Mouse (Mus musculus): Measurements from ENCODE around the gene Wdfy3. TPM values are rescaled to one million over a fixed set of nuclear protein-coding genes. Genes with fewer than 3 reads are reported as not detected.
A peak's percentile ranks its signal among the peaks of the same experiment; 100 is the strongest.
"Not testable (repeated sequence)": the region's sequence is repeated elsewhere in the genome, so short reads cannot be mapped to it uniquely, and the experiment has no call there.

Gene Wdfy3
- total RNA-seq (2022), result 100 to 1,000 TPM; 117 to 149 (median 125) TPM

- DNase-seq (ENCODE audit: low spot score in 2 of 2), result peak; percentile 77 to 83
Observed at GRCm38 (mm10) chr5:102069767-102070413, at the start of gene Wdfy3. Wdfy3 (minus strand) TSS chr5:102069921.

- DNase-seq (ENCODE audit: low spot score in 2 of 2), result no peak
Observed at GRCm38 (mm10) chr5:102113009-102113408, 43.3 kb upstream of the Wdfy3 start.

- no peak for DNase-seq (ENCODE audit: low spot score in 2 of 2)
Observed at GRCm38 (mm10) chr5:102112034-102112433, 42.3 kb upstream of the Wdfy3 start.

- DNase-seq (ENCODE audit: low spot score in 2 of 2), result peak; percentile 69 to 91
Observed at GRCm38 (mm10) chr5:102110031-102110430, 40.3 kb upstream of the Wdfy3 start.

GRCm38 (mm10) chr5:102105919-102106318, 36.2 kb upstream of the Wdfy3 start:
- DNase-seq (ENCODE audit: low spot score in 2 of 2), result no peak

- not testable (repeated sequence) for DNase-seq (ENCODE audit: low spot score in 2 of 2)
Observed at GRCm38 (mm10) chr5:102101815-102102214, 32.1 kb upstream of the Wdfy3 start.

- DNase-seq (ENCODE audit: low spot score in 2 of 2), result no peak
Observed at GRCm38 (mm10) chr5:102100246-102101241, 30.8 kb upstream of the Wdfy3 start.

- no peak for DNase-seq (ENCODE audit: low spot score in 2 of 2)
Observed at GRCm38 (mm10) chr5:102095576-102095975, 25.9 kb upstream of the Wdfy3 start.

GRCm38 (mm10) chr5:102090686-102091085, 21.0 kb upstream of the Wdfy3 start:
- DNase-seq (ENCODE audit: low spot score in 2 of 2), result no peak

GRCm38 (mm10) chr5:102084737-102085705, 15.3 kb upstream of the Wdfy3 start:
- peak in 1 of 2 experiments; percentile 52 for DNase-seq (ENCODE audit: low spot score in 2 of 2)

GRCm38 (mm10) chr5:102074086-102074485, 4.4 kb upstream of the Wdfy3 start:
- DNase-seq (ENCODE audit: low spot score in 2 of 2), result no peak

GRCm38 (mm10) chr5:102072057-102072456, 2.3 kb upstream of the Wdfy3 start:
- DNase-seq (ENCODE audit: low spot score in 2 of 2), result no peak

GRCm38 (mm10) chr5:102071241-102071640, 1.5 kb upstream of the Wdfy3 start:
- DNase-seq (ENCODE audit: low spot score in 2 of 2), result no peak

- no peak for DNase-seq (ENCODE audit: low spot score in 2 of 2)
Observed at GRCm38 (mm10) chr5:102070788-102071187, 1.1 kb upstream of the Wdfy3 start.

GRCm38 (mm10) chr5:102070414-102070768, 670 bp upstream of the Wdfy3 start:
- no peak for DNase-seq (ENCODE audit: low spot score in 2 of 2)

- DNase-seq (ENCODE audit: low spot score in 2 of 2), result peak in 1 of 2 experiments; percentile 34
Observed at GRCm38 (mm10) chr5:102069051-102069766, 512 bp downstream of the Wdfy3 start.

GRCm38 (mm10) chr5:102066458-102066857, 3.3 kb downstream of the Wdfy3 start:
- DNase-seq (ENCODE audit: low spot score in 2 of 2), result no peak

- DNase-seq (ENCODE audit: low spot score in 2 of 2), result no peak
Observed at GRCm38 (mm10) chr5:102063013-102063752, 6.5 kb downstream of the Wdfy3 start.

- DNase-seq (ENCODE audit: low spot score in 2 of 2), result no peak
Observed at GRCm38 (mm10) chr5:102061816-102062215, 7.9 kb downstream of the Wdfy3 start.

- DNase-seq (ENCODE audit: low spot score in 2 of 2), result no peak
Observed at GRCm38 (mm10) chr5:102055946-102056345, 13.8 kb downstream of the Wdfy3 start.
